Mouse (Mus musculus) heart, embryonic 13.5 days (tissue): ENCODE results near the gene Uba52. TPM values are rescaled to one million over a fixed set of nuclear protein-coding genes. Genes with fewer than 3 reads are reported as not detected.
A peak's percentile ranks its signal among the peaks of the same experiment; 100 is the strongest.

Source experiments
- ATAC-seq: fragments of 200-750 bp; cut with Nextera tagmentation; 2 replicates; pipeline ENCODE4 v1.8.0; 2017; ENCODE audit warnings: moderate TSS enrichment; ENCODE audit not compliant: insufficient number of reproducible peaks, low FRiP score, low TSS enrichment; ENCODE audit errors: extremely low read depth
- H3K27ac ChIP-seq: fragments of 300-500 bp; sonication (generic); replicated peaks from 2 replicates; pipeline ENCODE4 v1.5.1; 2015; ENCODE audit warnings: moderate library complexity, mild to moderate bottlenecking, inconsistent platforms
- H3K27me3 ChIP-seq: fragments of 300-500 bp; sonication (generic); replicated peaks from 2 replicates; pipeline ENCODE4 v1.6.1; 2015; ENCODE audit warnings: mild to moderate bottlenecking, inconsistent platforms
- H3K36me3 ChIP-seq: fragments of 300-500 bp; sonication (generic); 2 replicates; pipeline ENCODE4 v1.6.1; 2015; ENCODE audit warnings: mild to moderate bottlenecking, inconsistent platforms
- H3K4me1 ChIP-seq: fragments of 300-500 bp; sonication (generic); 2 replicates; pipeline ENCODE4 v1.6.1; 2015; ENCODE audit warnings: inconsistent platforms
- H3K4me2 ChIP-seq: fragments of 300-500 bp; sonication (generic); 2 replicates; pipeline ENCODE4 v1.6.1; 2015; ENCODE audit warnings: inconsistent platforms, mild to moderate bottlenecking, moderate library complexity
- H3K4me3 ChIP-seq: fragments of 300-500 bp; sonication (generic); 2 replicates; pipeline ENCODE4 v1.5.1; 2015; ENCODE audit warnings: moderate library complexity, mild to moderate bottlenecking, inconsistent platforms
- H3K9ac ChIP-seq: fragments of 300-500 bp; sonication (generic); 2 replicates; pipeline ENCODE4 v1.6.1; 2015; ENCODE audit warnings: inconsistent platforms, mild to moderate bottlenecking, moderate library complexity
- H3K9me3 ChIP-seq: fragments of 300-500 bp; sonication (generic); 2 replicates; pipeline ENCODE4 v1.6.1; 2016; ENCODE audit warnings: inconsistent platforms
- WGBS: fragments of 180-500 bp; shearing (Covaris S2); methylation state at CpG from one replicate; pipeline ENCODE4 v1.1.7; 2015; ENCODE audit warnings: mixed read lengths; 5-methylcytosine and 5-hydroxymethylcytosine counted together
- polyA plus RNA-seq: library from polyadenylated mRNA; unstranded; fragments of >200 nt; fragmentation: Nextera tagmentation; extraction: Ambion mirVana; gene quantifications from 2 replicates; pipeline ENCODE4 v1.2.1, GENCODE M21; 2015

The Uba52 gene
- polyA plus RNA-seq, 1 experiment from 2014 or later = 842 TPM

GRCm38 (mm10) chr8:70503062-70503750, 7.4 kb downstream of the Uba52 start:
- H3K9me3 ChIP-seq = no peaks in the 10 kb centered on the region
- peaks cover 26% of the 10 kb centered on the region for H3K36me3 ChIP-seq
- no peak for ATAC-seq
- peaks cover 60% of the 10 kb centered on the region for H3K27me3 ChIP-seq
- peak overlapping the region; percentile 58 for H3K4me2 ChIP-seq
- 14% methylated on average over 46 of the region's 46 CpGs for WGBS
- no peak overlapping the region for H3K27ac ChIP-seq
- H3K4me3 ChIP-seq = peak overlapping the region; percentile 29; the same call in 1 of the 2 replicates
- H3K9ac ChIP-seq = peak overlapping the region; percentile 63
- peaks cover 77% of the 10 kb centered on the region for H3K4me1 ChIP-seq

GRCm38 (mm10) chr8:70502540-70502939, 8.1 kb downstream of the Uba52 start:
- no peak overlapping the region for H3K27ac ChIP-seq
- peaks cover 66% of the 10 kb centered on the region for H3K27me3 ChIP-seq
- peaks cover 73% of the 10 kb centered on the region for H3K4me1 ChIP-seq
- 34% methylated on average over 12 of the region's 12 CpGs for WGBS
- H3K4me2 ChIP-seq = peak overlapping the region; percentile 58
- peak overlapping the region; percentile 29 for H3K4me3 ChIP-seq
- H3K36me3 ChIP-seq = peaks cover 20% of the 10 kb centered on the region
- peak overlapping the region; percentile 57 for H3K9ac ChIP-seq
- ATAC-seq = no peak
- H3K9me3 ChIP-seq = no peaks in the 10 kb centered on the region

GRCm38 (mm10) chr8:70501820-70502529, 8.6 kb downstream of the Uba52 start:
- H3K4me2 ChIP-seq = peak overlapping the region; percentile 58
- peak overlapping the region; percentile 57 for H3K9ac ChIP-seq
- no peak for ATAC-seq
- 12% methylated on average over 23 of the region's 23 CpGs for WGBS
- no peak overlapping the region for H3K27ac ChIP-seq
- peaks cover 14% of the 10 kb centered on the region for H3K36me3 ChIP-seq
- H3K9me3 ChIP-seq = no peaks in the 10 kb centered on the region
- H3K27me3 ChIP-seq = peaks cover 72% of the 10 kb centered on the region
- peaks cover 67% of the 10 kb centered on the region for H3K4me1 ChIP-seq
- peak overlapping the region; percentile 29 for H3K4me3 ChIP-seq

- Histone ChIP-seq H3K4me3 (peak overlapping the region; percentile 9; the same call in 1 of the 2 replicates), H3K4me2 (peak overlapping the region; percentile 46), H3K27ac (no peak overlapping the region), H3K27me3 (peaks cover 85% of the 10 kb centered on the region), H3K36me3 (peaks cover 12% of the 10 kb centered on the region; the same call in 1 of the 2 replicates), H3K4me1 (peaks cover 59% of the 10 kb centered on the region), H3K9me3 (no peaks in the 10 kb centered on the region), H3K9ac (0 out of 2 replicates have a peak overlapping the region, but pooled peaks have one; percentile 1)
- 6% methylated on average over 39 of the region's 39 CpGs for WGBS
- ATAC-seq = peak; percentile 15; the same call in 1 of the 2 replicates
Observed at GRCm38 (mm10) chr8:70500386-70501301, 10.0 kb downstream of the Uba52 start.

- H3K9me3 ChIP-seq = no peaks in the 10 kb centered on the region
- H3K4me1 ChIP-seq = peaks cover 52% of the 10 kb centered on the region
- 8% methylated on average over 12 of the region's 12 CpGs for WGBS
- no peak for ATAC-seq
- H3K9ac ChIP-seq = peak overlapping the region; percentile 12; the same call in 1 of the 2 replicates
- H3K27me3 ChIP-seq = peaks cover 100% of the 10 kb centered on the region
- peak overlapping the region; percentile 3; the same call in 1 of the 2 replicates for H3K4me3 ChIP-seq
- no peak overlapping the region for H3K27ac ChIP-seq
- no peaks in the 10 kb centered on the region for H3K36me3 ChIP-seq
- H3K4me2 ChIP-seq = peak overlapping the region; percentile 4; the same call in 1 of the 2 replicates
Observed at GRCm38 (mm10) chr8:70495771-70496062, 14.9 kb downstream of the Uba52 start.

- H3K27me3 ChIP-seq = peaks cover 100% of the 10 kb centered on the region
- H3K4me2 ChIP-seq = peak overlapping the region; percentile 4
- H3K9ac ChIP-seq = peak overlapping the region; percentile 12; the same call in 1 of the 2 replicates
- H3K36me3 ChIP-seq = no peaks in the 10 kb centered on the region
- peaks cover 51% of the 10 kb centered on the region for H3K4me1 ChIP-seq
- no peak overlapping the region for H3K27ac ChIP-seq
- 3% methylated on average over 21 of the region's 21 CpGs for WGBS
- ATAC-seq = no peak
- H3K4me3 ChIP-seq = peak overlapping the region; percentile 3; the same call in 1 of the 2 replicates
- no peaks in the 10 kb centered on the region for H3K9me3 ChIP-seq
Observed at GRCm38 (mm10) chr8:70495001-70495770, 15.4 kb downstream of the Uba52 start.

GRCm38 (mm10) chr8:70494416-70494945, 16.1 kb downstream of the Uba52 start:
- ATAC-seq = no peak
- Histone ChIP-seq H3K36me3 (no peaks in the 10 kb centered on the region), H3K9ac (no peak overlapping the region), H3K27ac (no peak overlapping the region), H3K4me3 (peak overlapping the region; percentile 49), H3K27me3 (peaks cover 100% of the 10 kb centered on the region), H3K4me2 (peak overlapping the region; percentile 72; the same call in 1 of the 2 replicates), H3K4me1 (peaks cover 50% of the 10 kb centered on the region), H3K9me3 (no peaks in the 10 kb centered on the region)
- WGBS = 4% methylated on average over 28 of the region's 28 CpGs

- 2% methylated on average over 46 of the region's 47 CpGs for WGBS
- Histone ChIP-seq H3K27me3 (peaks cover 100% of the 10 kb centered on the region), H3K9ac (peak overlapping the region; percentile 70; the same call in 1 of the 2 replicates)
Observed at GRCm38 (mm10) chr8:70493692-70494415, 16.7 kb downstream of the Uba52 start.

GRCm38 (mm10) chr8:70492664-70493640, 17.6 kb downstream of the Uba52 start, which contains the start of gene Crlf1:
TSS of gene Crlf1 (plus strand) at chr8:70493158.
- Histone ChIP-seq H3K4me2 (peak within 1 kb of the TSS; percentile 72), H3K27me3 (peaks cover 100% of the 10 kb centered on the region), H3K4me1 (peaks cover 62% of the 10 kb centered on the region), H3K27ac (no peak within 1 kb of the TSS), H3K9ac (peak within 1 kb of the TSS; percentile 70), H3K36me3 (no peaks in the 10 kb centered on the region), H3K4me3 (peak within 1 kb of the TSS; percentile 49), H3K9me3 (no peaks in the 10 kb centered on the region)
- WGBS = under 1% methylated on average over 92 of the region's 93 CpGs
- ATAC-seq = no peak

More at GRCm38 (mm10) chr8:70493692-70494415, 16.7 kb downstream of the Uba52 start:
- no peaks in the 10 kb centered on the region for H3K9me3 ChIP-seq
- peaks cover 56% of the 10 kb centered on the region for H3K4me1 ChIP-seq
- H3K4me3 ChIP-seq = peak overlapping the region; percentile 49
- peak overlapping the region; percentile 72 for H3K4me2 ChIP-seq
- no peak for ATAC-seq
- no peaks in the 10 kb centered on the region for H3K36me3 ChIP-seq
- no peak overlapping the region for H3K27ac ChIP-seq
